ENCODE assay signal across 11 mouse cellular contexts in the genomic region with DNA sequence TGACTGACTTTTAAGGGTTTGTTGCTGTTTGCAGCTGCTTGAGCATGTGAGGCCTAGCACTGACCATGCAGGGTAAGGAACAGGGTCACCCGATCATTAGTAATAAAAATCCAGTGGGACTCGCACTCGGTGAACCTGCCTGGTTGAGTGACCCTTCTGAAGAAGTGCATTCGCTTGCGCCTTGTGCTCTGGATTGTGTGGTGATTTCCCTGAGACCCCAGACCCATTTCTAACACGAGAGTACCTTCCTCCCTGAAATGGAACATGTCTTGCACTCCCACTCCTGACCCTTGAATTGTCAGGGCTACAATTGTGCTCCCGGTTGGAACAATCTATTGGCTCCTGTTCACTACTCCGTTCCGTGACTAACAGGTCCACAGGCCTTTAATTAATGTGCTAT. TPM values are rescaled to one million over a fixed set of nuclear protein-coding genes. Genes with fewer than 3 reads are reported as not detected.
DNase-seq lines count a peak whose midpoint lies in the region; ATAC-seq lines count a peak whose summit lies in the region.
"Had no signal": no experiment of that assay in that cellular context is flagged by ENCODE, and none has a peak within 500 bp of the region (broad histone marks: within the 10 kb centered on the region; RNA-seq: fewer than 3 reads in every experiment).

No protein-coding gene starts in this region.

- peak overlapping the region; percentile 86; the same call in 1 of the 2 replicates for H3K4me2 ChIP-seq in limb, embryonic 12.5 days
- peak overlapping the region; percentile 74 for H3K4me2 ChIP-seq in forebrain, embryonic 12.5 days
- peak overlapping the region; percentile 89 for H3K4me2 ChIP-seq in intestine, embryonic 15.5 days (replicated peaks)
- no peak overlapping the region for H3K4me2 ChIP-seq in stomach, embryonic 14.5 days (replicated peaks; ENCODE audit: low read depth, low read length)

- peaks cover 54% of the 10 kb centered on the region for H3K27me3 ChIP-seq in limb, embryonic 12.5 days
- H3K27me3 ChIP-seq in limb, embryonic 10.5 days (ENCODE audit: low read depth, poor library complexity, severe bottlenecking): peaks cover 50% of the 10 kb centered on the region
- peaks cover 28% of the 10 kb centered on the region for H3K27me3 ChIP-seq in forebrain, embryonic 12.5 days
- H3K27me3 ChIP-seq in intestine, embryonic 15.5 days (replicated peaks): peaks cover 10% of the 10 kb centered on the region
- H3K27me3 ChIP-seq in stomach, embryonic 14.5 days (ENCODE audit: control insufficient read depth, insufficient read depth, low read length): no peaks in the 10 kb centered on the region

- no peak overlapping the region for H3K4me3 ChIP-seq in limb, embryonic 12.5 days (replicated peaks)
- H3K4me3 ChIP-seq in limb, embryonic 10.5 days: no peak overlapping the region
- H3K4me3 ChIP-seq in forebrain, embryonic 12.5 days (replicated peaks): peak overlapping the region; percentile 71
- H3K4me3 ChIP-seq in intestine, embryonic 15.5 days (replicated peaks): peak overlapping the region; percentile 48; the same call in 1 of the 2 replicates
- H3K4me3 ChIP-seq in stomach, embryonic 14.5 days (ENCODE audit: low read depth, low read length): peak overlapping the region; percentile 44; the same call in 1 of the 2 replicates

- ATAC-seq in limb, embryonic 12.5 days (ENCODE audit: insufficient number of reproducible peaks, insufficient read depth, low FRiP score, low TSS enrichment, low read depth): no peak
- ATAC-seq in forebrain, embryonic 12.5 days (ENCODE audit: low FRiP score): no peak
- no peak for ATAC-seq in intestine, embryonic 15.5 days
- ATAC-seq in stomach, embryonic 14.5 days (ENCODE audit: insufficient number of reproducible peaks, insufficient read depth, low FRiP score, low read depth): no peak

- H3K9ac ChIP-seq in limb, embryonic 12.5 days (replicated peaks): no peak overlapping the region
- peak overlapping the region; percentile 79 for H3K9ac ChIP-seq in forebrain, embryonic 12.5 days
- H3K9ac ChIP-seq in intestine, embryonic 15.5 days: no peak overlapping the region
- H3K9ac ChIP-seq in stomach, embryonic 14.5 days (replicated peaks; ENCODE audit: low read depth, low read length): no peak overlapping the region

- no peak overlapping the region for H3K27ac ChIP-seq in limb, embryonic 12.5 days
- no peak overlapping the region for H3K27ac ChIP-seq in limb, embryonic 10.5 days
- peak overlapping the region; percentile 96 for H3K27ac ChIP-seq in forebrain, embryonic 12.5 days
- H3K27ac ChIP-seq in intestine, embryonic 15.5 days: no peak overlapping the region
- H3K27ac ChIP-seq in stomach, embryonic 14.5 days (ENCODE audit: low read length): no peak overlapping the region

- no peak for DNase-seq in limb, embryonic 10.5 days (ENCODE audit: low spot score)
- no peak for DNase-seq in adrenal gland, postnatal 25 days
- DNase-seq in kidney, adult 8-10 months: no peak
- DNase-seq: left cerebral cortex, postnatal 4 days had no signal

- H3K4me1 ChIP-seq in limb, embryonic 12.5 days (replicated peaks): peaks cover 14% of the 10 kb centered on the region; the same call in 1 of the 2 replicates
- peaks cover 20% of the 10 kb centered on the region for H3K4me1 ChIP-seq in limb, embryonic 10.5 days
- peaks cover 34% of the 10 kb centered on the region for H3K4me1 ChIP-seq in forebrain, embryonic 12.5 days
- no peaks in the 10 kb centered on the region for H3K4me1 ChIP-seq in intestine, embryonic 15.5 days (replicated peaks)
- H3K4me1 ChIP-seq in stomach, embryonic 14.5 days (ENCODE audit: control insufficient read depth, insufficient read depth, low read length): no peaks in the 10 kb centered on the region

- WGBS in limb, embryonic 12.5 days: 46% methylated on average over 9 of the region's 9 CpGs
- 52% methylated on average over 9 of the region's 9 CpGs for WGBS in limb, embryonic 10.5 days
- WGBS in forebrain, embryonic 12.5 days: 37% methylated on average over 9 of the region's 9 CpGs
- 56% methylated on average over 9 of the region's 9 CpGs for WGBS in intestine, embryonic 15.5 days
- 47% methylated on average over 9 of the region's 9 CpGs for WGBS in stomach, embryonic 14.5 days

- H3K36me3 ChIP-seq in limb, embryonic 12.5 days: no peaks in the 10 kb centered on the region
- H3K36me3 ChIP-seq in limb, embryonic 10.5 days: no peaks in the 10 kb centered on the region
- no peaks in the 10 kb centered on the region for H3K36me3 ChIP-seq in forebrain, embryonic 12.5 days (replicated peaks)
- H3K36me3 ChIP-seq in intestine, embryonic 15.5 days: no peaks in the 10 kb centered on the region
- no peaks in the 10 kb centered on the region for H3K36me3 ChIP-seq in stomach, embryonic 14.5 days (ENCODE audit: control insufficient read depth, insufficient read depth, low read length)

- H3K9me3 ChIP-seq in limb, embryonic 12.5 days: no peaks in the 10 kb centered on the region
- H3K9me3 ChIP-seq in limb, embryonic 10.5 days (replicated peaks): no peaks in the 10 kb centered on the region
- H3K9me3 ChIP-seq in forebrain, embryonic 12.5 days: no peaks in the 10 kb centered on the region
- no peaks in the 10 kb centered on the region for H3K9me3 ChIP-seq in intestine, embryonic 15.5 days
- no peaks in the 10 kb centered on the region for H3K9me3 ChIP-seq in stomach, embryonic 14.5 days (ENCODE audit: control insufficient read depth, low read depth, low read length)

RNA-seq across cellular contexts. Expression of a gene that starts 1.1 kb away (rescaled TPM):
- 0.09 and 0.44 TPM in 2 replicates for polyA plus RNA-seq in limb, embryonic 12.5 days (2016; fragmentation: Nextera tagmentation; extraction: Ambion mirVana)
- polyA plus RNA-seq in limb, embryonic 10.5 days (2016; fragmentation: Nextera tagmentation; extraction: Ambion mirVana): 0.08 and 0.10 TPM in 2 replicates
- 52.0 and 60.1 TPM in 2 replicates for polyA plus RNA-seq in forebrain, embryonic 12.5 days (2016; fragmentation: Nextera tagmentation; extraction: Ambion mirVana)
- polyA plus RNA-seq in intestine, embryonic 15.5 days (2015; fragmentation: Nextera tagmentation; extraction: Ambion mirVana): 5.9 and 6.2 TPM in 2 replicates
- 5.5 and 5.6 TPM in 2 replicates for polyA plus RNA-seq in stomach, embryonic 14.5 days (2014; fragmentation: Nextera tagmentation; extraction: Ambion mirVana)
- 9.3 and 13.1 TPM in 2 replicates for total RNA-seq in adrenal gland, postnatal 25 days (2021)
- total RNA-seq: hematopoietic stem cell, adult 5-6 weeks had no signal

RNA-seq across cellular contexts. Expression of a gene that starts 5.5 kb away (rescaled TPM):
- not detected in 2 replicates for polyA plus RNA-seq in limb, embryonic 12.5 days (2016; fragmentation: Nextera tagmentation; extraction: Ambion mirVana)
- polyA plus RNA-seq in limb, embryonic 10.5 days (2016; fragmentation: Nextera tagmentation; extraction: Ambion mirVana): not detected in 2 replicates
- not detected in 2 replicates for polyA plus RNA-seq in forebrain, embryonic 12.5 days (2016; fragmentation: Nextera tagmentation; extraction: Ambion mirVana)
- not detected in 2 replicates for polyA plus RNA-seq in intestine, embryonic 15.5 days (2015; fragmentation: Nextera tagmentation; extraction: Ambion mirVana)
- polyA plus RNA-seq in stomach, embryonic 14.5 days (2014; fragmentation: Nextera tagmentation; extraction: Ambion mirVana): not detected in 2 replicates
- not detected in 2 replicates for total RNA-seq in adrenal gland, postnatal 25 days (2021)
- total RNA-seq: adrenal gland, postnatal 36 days; hematopoietic stem cell, adult 5-6 weeks; left cerebral cortex, postnatal 4 days had no signal
- polyA plus RNA-seq: frontal cortex, adult 2 months had no signal

RNA-seq across cellular contexts. Expression of a gene that starts 37.4 kb away (rescaled TPM):
- polyA plus RNA-seq in limb, embryonic 12.5 days (2016; fragmentation: Nextera tagmentation; extraction: Ambion mirVana): 0.44 TPM in 1 of 2 replicates, not detected in the other
- 0.08 TPM in 1 of 2 replicates, not detected in the other for polyA plus RNA-seq in limb, embryonic 10.5 days (2016; fragmentation: Nextera tagmentation; extraction: Ambion mirVana)
- 1.5 and 1.8 TPM in 2 replicates for polyA plus RNA-seq in forebrain, embryonic 12.5 days (2016; fragmentation: Nextera tagmentation; extraction: Ambion mirVana)
- polyA plus RNA-seq in intestine, embryonic 15.5 days (2015; fragmentation: Nextera tagmentation; extraction: Ambion mirVana): 0.78 and 1.1 TPM in 2 replicates
- polyA plus RNA-seq in stomach, embryonic 14.5 days (2014; fragmentation: Nextera tagmentation; extraction: Ambion mirVana): 0.91 and 1.4 TPM in 2 replicates
- 29.2 and 39.0 TPM in 2 replicates for total RNA-seq in adrenal gland, postnatal 25 days (2021)
- total RNA-seq: hematopoietic stem cell, adult 5-6 weeks had no signal

Comparison
In these comparisons a context has a peak if more than half of its experiments do, and no peak if none do; other contexts are left out.
1. H3K4me3 ChIP-seq: peak in forebrain, embryonic 12.5 days (single experiment), intestine, embryonic 15.5 days (single experiment) and stomach, embryonic 14.5 days (single experiment); none in limb, embryonic 12.5 days (single experiment) and limb, embryonic 10.5 days (single experiment).